Mouse (Mus musculus) limb, embryonic 12.5 days (tissue): Measurements from ENCODE around the gene Trim5. TPM values are rescaled to one million over a fixed set of nuclear protein-coding genes. Genes with fewer than 3 reads are reported as not detected.
"Not testable (repeated sequence)": the region's sequence is repeated elsewhere in the genome, so short reads cannot be mapped to it uniquely, and the experiment has no call there.

Source experiments
- ATAC-seq: fragments of 200-750 bp; cut with Nextera tagmentation; 2 replicates; pipeline ENCODE4 v1.8.0; 2017; ENCODE audit warnings: low read depth, moderate TSS enrichment; ENCODE audit not compliant: insufficient number of reproducible peaks, insufficient read depth, low FRiP score, low TSS enrichment
- H3K27ac ChIP-seq: fragments of 300-500 bp; sonication (generic); 2 replicates; pipeline ENCODE4 v1.5.1; 2016; ENCODE audit warnings: mild to moderate bottlenecking, moderate library complexity
- H3K27me3 ChIP-seq: fragments of 300-500 bp; sonication (generic); 2 replicates; pipeline ENCODE4 v1.6.1; 2016; ENCODE audit warnings: mild to moderate bottlenecking, moderate library complexity
- H3K36me3 ChIP-seq: fragments of 300-500 bp; sonication (generic); 2 replicates; pipeline ENCODE4 v1.6.1; 2016; ENCODE audit warnings: mild to moderate bottlenecking, moderate library complexity
- H3K4me1 ChIP-seq: fragments of 300-500 bp; sonication (generic); replicated peaks from 2 replicates; pipeline ENCODE4 v1.6.1; 2016
- H3K4me2 ChIP-seq: fragments of 300-500 bp; sonication (generic); 2 replicates; pipeline ENCODE4 v1.6.1; 2016; ENCODE audit warnings: mild to moderate bottlenecking, moderate library complexity
- H3K4me3 ChIP-seq: fragments of 300-500 bp; sonication (generic); replicated peaks from 2 replicates; pipeline ENCODE4 v1.5.1; 2016; ENCODE audit warnings: mild to moderate bottlenecking
- H3K9ac ChIP-seq: fragments of 300-500 bp; sonication (generic); replicated peaks from 2 replicates; pipeline ENCODE4 v1.6.1; 2016; ENCODE audit warnings: mild to moderate bottlenecking, moderate library complexity
- H3K9me3 ChIP-seq: fragments of 300-500 bp; sonication (generic); 2 replicates; pipeline ENCODE4 v1.6.1; 2016; ENCODE audit warnings: mild to moderate bottlenecking, moderate library complexity
- WGBS: fragments of 180-500 bp; shearing (Covaris S2); methylation state at CpG from one replicate; pipeline ENCODE4 v1.1.7; 2016; 5-methylcytosine and 5-hydroxymethylcytosine counted together
- polyA plus RNA-seq: library from polyadenylated mRNA; unstranded; fragments of >200 nt; fragmentation: Nextera tagmentation; extraction: Ambion mirVana; gene quantifications from 2 replicates; pipeline ENCODE4 v1.2.1, GENCODE M21; 2016

Trim5 gene
- polyA plus RNA-seq, result 0.08 and 0.09 TPM in 2 replicates

DNA sequence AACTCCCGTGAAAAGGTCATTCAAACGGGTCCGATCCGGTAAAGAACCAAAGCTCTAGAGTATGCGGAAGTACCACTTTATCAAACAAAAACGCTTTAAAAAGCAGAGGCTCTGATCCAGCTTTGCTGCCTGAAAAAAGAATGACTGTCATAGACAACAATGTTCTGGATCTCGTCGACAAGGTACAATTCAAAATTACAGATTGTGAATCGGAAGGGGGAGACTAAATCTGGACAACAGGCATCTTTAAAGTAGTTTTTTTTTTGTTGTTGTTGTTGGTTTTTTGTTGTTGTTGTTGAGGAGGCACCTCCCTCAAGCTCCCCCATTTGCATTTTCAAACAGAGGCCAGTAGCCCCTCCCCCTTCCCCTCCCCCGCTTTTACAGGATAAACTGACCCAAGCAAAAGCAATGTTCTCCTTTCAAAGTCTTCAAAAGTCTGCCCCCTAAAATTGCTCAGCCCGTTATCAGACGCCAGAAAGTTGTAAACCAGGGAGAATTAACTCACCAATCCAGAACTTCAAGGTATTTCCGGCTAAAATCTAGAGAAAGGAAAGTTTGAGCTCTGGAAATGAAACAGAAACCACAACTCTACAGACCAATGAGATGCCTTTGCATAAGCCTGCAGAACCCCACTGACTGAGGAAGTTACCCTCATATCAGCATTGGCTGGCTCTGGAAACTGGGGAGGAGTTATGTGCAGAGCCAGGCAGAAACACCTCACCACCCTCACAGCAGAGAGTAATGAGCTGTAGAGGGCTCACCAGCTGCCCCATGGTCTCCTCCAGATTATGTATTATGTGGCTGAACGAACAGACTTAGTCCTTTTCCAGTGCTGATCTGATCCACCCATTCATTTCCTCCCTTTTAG lies at the start of gene Trim5:
Gene Trim5, minus strand, starts transcription at position 519 of the 868 bp plus-strand sequence.
- not testable (repeated sequence) for H3K4me3 ChIP-seq, H3K9ac ChIP-seq, H3K9me3 ChIP-seq, H3K36me3 ChIP-seq, H3K27ac ChIP-seq, H3K4me1 ChIP-seq, H3K27me3 ChIP-seq
- 43% methylated on average over 14 of the region's 14 CpGs for WGBS
- ATAC-seq, result peak; percentile 78; the same call in 1 of the 2 replicates
- H3K4me2 ChIP-seq, result peak within 1 kb of the TSS; percentile 27; the same call in 1 of the 2 replicates

DNA sequence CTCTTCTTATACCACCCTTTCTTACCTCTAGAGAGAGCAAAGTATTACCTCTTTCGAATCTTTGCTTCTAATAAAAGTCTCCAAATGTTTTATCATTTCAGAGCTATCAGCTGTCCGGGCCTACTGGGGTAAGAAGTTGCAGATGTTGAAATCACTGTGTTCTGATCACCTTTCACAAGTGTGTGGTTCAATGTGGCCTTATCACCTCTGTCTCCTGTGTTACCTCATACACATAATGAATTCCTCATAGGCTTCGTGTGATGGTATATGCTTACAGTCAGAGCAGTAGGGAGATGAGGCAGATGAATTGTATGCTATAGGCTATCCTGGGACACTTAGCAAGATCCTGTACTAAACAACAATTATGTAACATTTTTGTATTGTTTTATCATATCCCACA lies 47.7 kb upstream of the Trim5 start:
- H3K9ac ChIP-seq, H3K4me3 ChIP-seq, H3K27ac ChIP-seq, H3K9me3 ChIP-seq, H3K36me3 ChIP-seq, ATAC-seq, H3K4me1 ChIP-seq, H3K4me2 ChIP-seq, H3K27me3 ChIP-seq: not testable (repeated sequence)
- WGBS, result 76% methylated on average over 3 of the region's 3 CpGs

DNA sequence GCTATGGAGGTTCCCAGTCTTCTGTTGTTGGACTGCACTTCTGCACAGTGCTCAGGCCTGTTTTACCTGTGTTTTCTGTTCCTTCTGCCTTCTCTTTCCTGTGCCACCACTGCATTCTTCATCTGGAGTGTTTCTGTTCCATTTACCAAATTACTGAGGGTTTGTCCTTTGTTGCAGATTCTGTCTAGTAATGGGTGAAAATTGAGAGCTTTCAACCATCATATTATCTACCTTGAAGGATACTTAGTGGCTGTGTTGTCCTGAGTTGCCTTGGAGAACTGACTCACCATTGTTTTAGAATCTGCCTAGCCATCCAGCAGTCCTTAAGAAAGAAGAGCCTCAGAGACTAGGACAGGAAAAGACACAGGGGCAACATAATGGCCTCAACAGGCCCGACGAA lies 41.3 kb upstream of the Trim5 start, which contains the start of gene Trim34b:
Gene Trim34b, plus strand, starts transcription at position 301 of the 400 bp plus-strand sequence.
- not testable (repeated sequence) for H3K4me3 ChIP-seq, H3K4me1 ChIP-seq, H3K9me3 ChIP-seq, H3K4me2 ChIP-seq, H3K27me3 ChIP-seq, H3K27ac ChIP-seq, H3K36me3 ChIP-seq, ATAC-seq, H3K9ac ChIP-seq
- WGBS, result 90% methylated on average over 2 of the region's 2 CpGs

DNA sequence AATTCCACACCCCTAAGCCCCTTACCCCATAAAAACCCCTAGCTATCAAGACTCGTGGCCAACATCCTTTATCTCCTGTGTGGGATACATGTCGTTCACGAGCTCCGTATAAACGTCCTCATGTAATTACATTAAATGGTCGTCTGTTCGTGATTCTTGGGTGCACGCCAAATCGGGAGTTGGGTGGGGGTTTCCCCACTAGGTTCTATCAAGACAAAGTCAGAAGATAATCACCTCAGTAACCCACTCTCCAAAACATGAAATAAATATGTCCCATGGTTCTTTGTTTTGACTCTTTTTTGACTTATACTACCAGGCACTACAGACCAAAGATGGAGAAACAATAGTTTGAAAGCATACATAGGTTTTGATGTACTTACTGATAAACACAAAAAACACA lies 34.1 kb upstream of the Trim5 start:
- no peaks in the 10 kb centered on the region for H3K4me1 ChIP-seq
- no peak overlapping the region for H3K27ac ChIP-seq
- WGBS, result 83% methylated on average over 9 of the region's 9 CpGs
- no peak for ATAC-seq
- no peak overlapping the region for H3K4me3 ChIP-seq
- no peaks in the 10 kb centered on the region for H3K27me3 ChIP-seq
- no peaks in the 10 kb centered on the region for H3K36me3 ChIP-seq
- no peak overlapping the region for H3K4me2 ChIP-seq
- no peak overlapping the region for H3K9ac ChIP-seq
- H3K9me3 ChIP-seq, result no peaks in the 10 kb centered on the region

DNA sequence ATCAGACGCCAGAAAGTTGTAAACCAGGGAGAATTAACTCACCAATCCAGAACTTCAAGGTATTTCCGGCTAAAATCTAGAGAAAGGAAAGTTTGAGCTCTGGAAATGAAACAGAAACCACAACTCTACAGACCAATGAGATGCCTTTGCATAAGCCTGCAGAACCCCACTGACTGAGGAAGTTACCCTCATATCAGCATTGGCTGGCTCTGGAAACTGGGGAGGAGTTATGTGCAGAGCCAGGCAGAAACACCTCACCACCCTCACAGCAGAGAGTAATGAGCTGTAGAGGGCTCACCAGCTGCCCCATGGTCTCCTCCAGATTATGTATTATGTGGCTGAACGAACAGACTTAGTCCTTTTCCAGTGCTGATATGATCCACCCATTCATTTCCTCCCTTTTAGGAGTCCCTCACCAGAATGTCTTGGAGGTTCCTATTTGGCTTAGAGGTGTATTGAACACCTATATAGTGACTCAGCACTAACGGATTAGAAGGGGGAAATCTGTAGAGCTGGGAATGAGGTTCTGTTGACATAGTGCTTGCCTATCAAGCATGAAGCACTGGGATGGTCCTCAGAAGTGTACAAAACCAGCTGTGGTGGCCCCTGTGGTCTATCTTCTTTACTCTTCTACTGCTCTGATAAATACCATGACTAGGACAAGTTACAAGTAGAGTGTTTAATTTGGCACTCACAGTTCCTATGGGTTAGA lies 27.6 kb upstream of the Trim5 start, which contains the start of gene Trim12a:
Gene Trim12a, minus strand, starts transcription at position 98 of the 712 bp plus-strand sequence.
- H3K4me1 ChIP-seq, H3K9me3 ChIP-seq, H3K27ac ChIP-seq, H3K27me3 ChIP-seq, H3K9ac ChIP-seq, H3K36me3 ChIP-seq: not testable (repeated sequence)
- WGBS, result 21% methylated on average over 4 of the region's 4 CpGs
- Histone ChIP-seq H3K4me3 (peak within 1 kb of the TSS; percentile 39), H3K4me2 (peak within 1 kb of the TSS; percentile 47)
- peak; percentile 90 for ATAC-seq

DNA sequence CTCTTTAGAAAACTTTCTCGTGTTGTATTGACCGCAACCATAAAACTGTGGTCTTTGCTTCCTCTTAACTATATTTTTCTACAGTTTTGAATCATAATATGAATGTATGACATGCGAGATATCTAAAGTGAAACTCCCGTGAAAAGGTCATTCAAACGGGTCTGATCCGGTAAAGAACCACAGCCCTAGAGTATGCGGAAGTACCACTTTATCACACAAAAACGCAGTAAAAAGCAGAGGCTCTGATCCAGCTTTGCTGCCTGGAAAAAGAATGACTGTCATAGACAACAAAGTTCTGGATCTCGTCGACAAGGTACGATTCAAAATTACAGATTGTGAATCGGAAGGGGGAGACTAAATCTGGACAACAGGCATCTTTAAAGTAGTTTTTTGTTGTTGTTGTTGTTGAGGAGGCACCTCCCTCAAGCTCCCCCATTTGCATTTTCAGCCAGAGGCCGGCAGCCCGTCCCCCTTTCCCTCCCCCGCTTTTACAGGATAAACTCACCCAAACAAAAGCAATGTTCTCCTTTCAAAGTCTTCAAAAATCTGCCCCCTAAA lies 27.0 kb upstream of the Trim5 start:
- H3K9me3 ChIP-seq, result no peaks in the 10 kb centered on the region
- no peaks in the 10 kb centered on the region for H3K36me3 ChIP-seq
- no peaks in the 10 kb centered on the region for H3K27me3 ChIP-seq
- ATAC-seq, result 0 out of 2 replicates have a peak, but pooled peaks have one; percentile 52
- peak overlapping the region; percentile 47 for H3K4me2 ChIP-seq
- peak overlapping the region; percentile 39 for H3K4me3 ChIP-seq
- no peak overlapping the region; the same call in 1 of the 2 replicates for H3K9ac ChIP-seq
- no peaks in the 10 kb centered on the region for H3K4me1 ChIP-seq
- 12% methylated on average over 15 of the region's 15 CpGs for WGBS
- no peak overlapping the region for H3K27ac ChIP-seq

DNA sequence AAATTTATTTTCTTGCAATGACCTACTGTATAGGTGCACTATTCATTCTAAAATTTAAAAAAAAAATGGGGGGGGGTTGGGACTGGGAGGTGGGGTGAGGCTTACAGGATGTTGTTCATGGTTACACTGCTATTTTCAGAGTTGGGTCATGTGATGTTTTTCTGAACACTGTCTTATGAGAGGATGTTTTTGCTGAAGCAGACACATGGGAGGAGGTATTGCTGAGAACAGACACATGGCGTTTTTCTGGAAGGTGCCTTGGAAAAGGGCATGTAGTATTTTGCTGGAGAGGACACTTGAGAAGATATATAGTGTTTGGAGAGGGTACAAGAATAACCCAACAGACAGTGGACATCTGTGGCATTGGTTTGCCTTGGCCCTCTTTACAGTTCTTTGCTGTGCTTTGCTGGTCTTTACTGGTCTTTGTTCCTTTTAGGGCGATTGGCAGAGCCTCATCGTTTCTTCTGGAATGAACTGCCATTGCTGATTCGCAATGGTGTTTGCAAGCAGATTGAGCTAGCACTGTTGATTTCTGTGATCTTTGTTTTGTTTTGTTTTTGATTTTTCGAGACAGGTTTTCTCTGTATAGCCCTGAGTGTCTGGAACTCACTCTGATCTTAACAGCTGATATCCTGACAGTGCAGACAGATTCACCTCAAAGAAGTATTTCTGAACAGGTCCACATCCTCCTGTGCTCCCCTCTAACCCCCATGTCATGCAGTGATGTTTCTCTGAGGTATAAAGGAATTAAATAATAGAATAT lies 3.9 kb upstream of the Trim5 start:
- no peak overlapping the region for H3K4me2 ChIP-seq
- no peaks in the 10 kb centered on the region for H3K4me1 ChIP-seq
- H3K27me3 ChIP-seq, result no peaks in the 10 kb centered on the region
- H3K27ac ChIP-seq, result no peak overlapping the region
- no peak overlapping the region for H3K4me3 ChIP-seq
- no peak overlapping the region for H3K9ac ChIP-seq
- no peaks in the 10 kb centered on the region for H3K9me3 ChIP-seq
- ATAC-seq, result no peak
- H3K36me3 ChIP-seq, result no peaks in the 10 kb centered on the region
- 86% methylated on average over 5 of the region's 5 CpGs for WGBS

DNA sequence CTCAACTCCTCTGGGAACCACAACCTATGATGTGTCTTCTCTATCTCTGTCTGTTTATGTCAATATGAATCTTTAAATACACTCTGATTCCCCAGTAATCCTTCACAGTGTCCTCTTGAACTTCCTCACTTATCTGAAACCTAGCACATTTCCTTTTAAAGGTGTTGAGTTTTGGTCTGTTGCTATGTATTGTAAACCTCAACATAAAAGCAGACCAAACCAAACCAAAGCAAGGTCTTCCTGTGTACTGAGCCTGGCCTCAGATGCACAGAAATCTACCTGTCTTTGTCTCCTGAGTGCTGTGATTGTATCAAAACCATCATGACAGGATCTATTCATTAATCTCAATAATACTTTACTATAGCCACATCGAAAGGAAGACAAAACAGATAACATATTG lies 2.7 kb upstream of the Trim5 start:
- Histone ChIP-seq H3K9ac (no peak overlapping the region), H3K36me3 (no peaks in the 10 kb centered on the region), H3K4me1 (no peaks in the 10 kb centered on the region), H3K27ac (no peak overlapping the region), H3K4me2 (no peak overlapping the region), H3K27me3 (no peaks in the 10 kb centered on the region), H3K4me3 (no peak overlapping the region), H3K9me3 (no peaks in the 10 kb centered on the region)
- 89% methylated on average over 1 of the region's 1 CpGs for WGBS
- no peak for ATAC-seq

DNA sequence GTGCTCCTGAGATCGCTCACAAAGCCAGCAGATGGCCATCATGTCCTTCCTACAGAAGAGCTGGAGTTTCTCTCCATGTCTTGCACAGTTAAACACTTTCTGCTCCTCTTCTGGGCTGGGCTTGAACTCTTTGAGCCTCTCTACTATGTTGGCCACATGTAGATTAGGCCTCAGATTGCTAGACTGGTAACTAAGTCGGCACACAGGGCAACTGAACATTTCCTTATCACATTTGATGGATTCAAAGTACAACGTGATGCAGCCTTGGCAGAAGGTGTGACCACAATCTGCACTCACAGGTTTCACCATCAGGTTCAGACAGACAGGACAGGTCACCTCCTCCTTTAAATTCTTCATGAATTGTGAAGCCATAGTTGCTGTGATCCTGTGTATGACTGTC lies 8.5 kb downstream of the Trim5 start:
- H3K4me2 ChIP-seq, H3K27ac ChIP-seq, ATAC-seq, H3K36me3 ChIP-seq, H3K9ac ChIP-seq, H3K4me3 ChIP-seq, H3K9me3 ChIP-seq, H3K4me1 ChIP-seq, H3K27me3 ChIP-seq: not testable (repeated sequence)
- WGBS, result 85% methylated on average over 3 of the region's 3 CpGs

DNA sequence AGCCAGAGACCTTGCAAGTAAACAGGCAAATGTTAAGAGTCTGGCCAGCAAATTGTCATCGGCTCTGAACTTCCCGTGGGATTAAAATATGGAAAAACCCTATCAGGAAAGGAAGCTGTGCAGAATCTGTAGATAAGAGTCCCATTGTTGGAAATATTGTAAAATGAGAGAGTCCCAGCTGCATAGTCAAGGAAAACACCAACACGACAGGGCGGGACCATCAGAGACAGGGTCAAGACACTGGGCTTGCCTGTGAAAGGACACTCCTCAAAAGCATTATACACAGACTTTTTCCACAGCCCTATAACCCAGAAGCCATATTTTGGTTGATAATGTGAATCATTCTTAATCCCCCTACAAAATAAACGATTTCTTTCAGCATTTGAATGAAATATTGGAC lies 22.6 kb downstream of the Trim5 start:
- 89% methylated on average over 4 of the region's 5 CpGs for WGBS

DNA sequence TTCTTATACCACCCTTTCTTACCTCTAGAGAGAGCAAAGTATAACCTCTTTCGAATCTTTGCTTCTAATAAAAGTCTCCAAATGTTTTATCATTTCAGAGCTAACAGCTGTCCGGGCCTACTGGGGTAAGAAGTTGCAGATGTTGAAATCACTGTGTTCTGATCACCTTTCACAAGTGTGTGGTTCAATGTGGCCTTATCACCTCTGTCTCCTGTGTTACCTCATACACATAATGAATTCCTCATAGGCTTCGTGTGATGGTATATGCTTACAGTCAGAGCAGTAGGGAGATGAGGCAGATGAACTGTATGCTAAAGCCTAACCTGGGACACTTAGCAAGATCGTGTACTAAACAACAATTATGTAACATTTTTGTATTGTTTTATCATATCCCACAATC lies 27.5 kb downstream of the Trim5 start:
- H3K4me3 ChIP-seq, H3K27me3 ChIP-seq, H3K4me1 ChIP-seq, H3K36me3 ChIP-seq, H3K27ac ChIP-seq, H3K4me2 ChIP-seq, ATAC-seq, H3K9me3 ChIP-seq, H3K9ac ChIP-seq: not testable (repeated sequence)
- WGBS, result 84% methylated on average over 4 of the region's 4 CpGs

More for the DNA sequence above, 22.6 kb downstream of the Trim5 start:
- not testable (repeated sequence) for H3K9me3 ChIP-seq, ATAC-seq, H3K9ac ChIP-seq, H3K4me2 ChIP-seq, H3K4me3 ChIP-seq, H3K27me3 ChIP-seq, H3K36me3 ChIP-seq, H3K27ac ChIP-seq, H3K4me1 ChIP-seq
